Mouse (Mus musculus) midbrain, embryonic 10.5 days (tissue): Measurements from ENCODE around the gene Vmn1r213. TPM values are rescaled to one million over a fixed set of nuclear protein-coding genes. Genes with fewer than 3 reads are reported as not detected.

Experiments
- DNase-seq: peaks from one replicate; pipeline ENCODE4 v3.0.0-alpha.2; 2017; ENCODE audit warnings: low spot score
- H3K27ac ChIP-seq: fragments of 300-500 bp; sonication (generic); replicated peaks from 2 replicates; pipeline ENCODE4 v1.5.1; 2016; ENCODE audit warnings: mild to moderate bottlenecking
- H3K27me3 ChIP-seq: fragments of 300-500 bp; sonication (generic); 2 replicates; pipeline ENCODE4 v1.6.1; 2016; ENCODE audit warnings: low read depth, mild to moderate bottlenecking; ENCODE audit not compliant: poor library complexity, severe bottlenecking
- H3K36me3 ChIP-seq: fragments of 300-500 bp; sonication (generic); 2 replicates; pipeline ENCODE4 v1.6.1; 2016; ENCODE audit warnings: mild to moderate bottlenecking, moderate library complexity
- H3K4me1 ChIP-seq: fragments of 300-500 bp; sonication (generic); 2 replicates; pipeline ENCODE4 v1.6.1; 2016
- H3K4me3 ChIP-seq: fragments of 300-500 bp; sonication (generic); 2 replicates; pipeline ENCODE4 v1.5.1; 2016; ENCODE audit warnings: mild to moderate bottlenecking, moderate library complexity
- H3K9me3 ChIP-seq: fragments of 300-500 bp; sonication (generic); replicated peaks from 2 replicates; pipeline ENCODE4 v1.6.1; 2016; ENCODE audit warnings: mild to moderate bottlenecking
- WGBS: fragments of 180-500 bp; shearing (Covaris S2); methylation state at CpG from one replicate; pipeline ENCODE4 v1.1.7; 2016; 5-methylcytosine and 5-hydroxymethylcytosine counted together
- polyA plus RNA-seq: library from polyadenylated mRNA; unstranded; fragments of >200 nt; fragmentation: Nextera tagmentation; extraction: Ambion mirVana; gene quantifications from 2 replicates; pipeline ENCODE4 v1.2.1, GENCODE M21; 2016

Vmn1r213 gene
- polyA plus RNA-seq, result not detected in 2 replicates

DNA sequence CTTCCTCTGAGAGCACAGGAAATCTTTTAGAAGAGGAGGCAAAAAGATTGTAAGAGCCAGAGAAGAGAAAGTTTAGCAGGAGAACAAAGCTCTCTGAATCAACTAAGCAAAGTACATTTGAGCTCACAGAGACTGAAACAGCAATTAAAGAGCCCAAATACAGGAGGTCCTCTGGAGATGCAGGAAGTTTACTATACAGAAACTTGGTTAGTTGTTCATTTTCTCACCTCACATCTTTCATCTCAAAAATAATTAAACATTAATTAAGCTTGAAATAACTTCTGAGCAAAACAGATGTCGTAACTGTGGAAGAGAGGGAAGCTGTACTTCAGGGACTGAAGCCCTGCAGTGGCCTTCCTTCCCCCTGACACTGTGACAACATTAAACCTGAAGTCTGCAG is at the start of gene Vmn1r213:
TSS of gene Vmn1r213 (plus strand) at position 301 of the 400 bp plus-strand sequence.
- WGBS, result 78% methylated on average over 1 of the region's 1 CpGs
- no peak for DNase-seq
- no peaks in the 10 kb centered on the region for H3K36me3 ChIP-seq
- no peaks in the 10 kb centered on the region for H3K4me1 ChIP-seq
- H3K27ac ChIP-seq, result no peak within 1 kb of the TSS
- H3K27me3 ChIP-seq, result no peaks in the 10 kb centered on the region
- 0 out of 2 replicates have a peak, but pooled peaks cover 5% of the 10 kb centered on the region for H3K9me3 ChIP-seq
- no peak within 1 kb of the TSS for H3K4me3 ChIP-seq

GRCm38 (mm10) chr13:22990214-22990891 is 17.1 kb upstream of the Vmn1r213 start:
- 92% methylated on average over 11 of the region's 11 CpGs for WGBS
- no peaks in the 10 kb centered on the region for H3K4me1 ChIP-seq
- DNase-seq, result no peak
- H3K9me3 ChIP-seq, result peaks cover 4% of the 10 kb centered on the region
- no peaks in the 10 kb centered on the region for H3K36me3 ChIP-seq
- H3K27ac ChIP-seq, result no peak overlapping the region
- H3K27me3 ChIP-seq, result no peaks in the 10 kb centered on the region
- no peak overlapping the region for H3K4me3 ChIP-seq

DNA sequence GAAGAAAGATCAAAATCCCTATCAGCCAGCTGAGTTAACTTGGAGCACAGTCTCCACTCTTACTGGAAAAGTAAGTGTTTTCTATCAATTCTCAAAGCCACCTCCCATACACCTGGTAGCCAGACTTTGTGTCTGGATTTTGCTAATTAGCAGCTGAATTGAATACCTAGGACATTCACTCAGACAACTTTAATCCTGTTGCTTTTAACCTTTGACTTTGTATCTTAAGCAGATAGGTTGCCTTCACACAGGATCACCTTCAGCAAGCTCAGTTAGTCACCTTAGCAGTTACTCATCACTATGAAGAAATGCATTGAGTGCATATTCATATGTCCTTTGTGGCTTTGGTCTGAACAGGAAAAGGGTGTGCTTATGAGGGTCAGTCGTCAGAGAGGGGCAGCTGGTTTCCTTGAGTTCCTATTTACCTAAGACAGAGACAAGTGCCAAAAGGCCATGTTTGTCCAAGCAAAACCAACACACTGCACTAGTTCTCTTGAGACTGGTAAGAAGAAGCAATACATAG is 15.2 kb upstream of the Vmn1r213 start:
- WGBS, result 38% methylated on average over 1 of the region's 1 CpGs
- Histone ChIP-seq H3K4me3 (no peak overlapping the region), H3K4me1 (no peaks in the 10 kb centered on the region), H3K27me3 (no peaks in the 10 kb centered on the region), H3K9me3 (peaks cover 9% of the 10 kb centered on the region; the same call in 1 of the 2 replicates), H3K27ac (no peak overlapping the region), H3K36me3 (no peaks in the 10 kb centered on the region)
- DNase-seq, result no peak

GRCm38 (mm10) chr13:22992721-22993120 is 14.7 kb upstream of the Vmn1r213 start:
- 67% methylated on average over 2 of the region's 2 CpGs for WGBS
- no peak overlapping the region for H3K27ac ChIP-seq
- peaks cover 9% of the 10 kb centered on the region for H3K9me3 ChIP-seq
- no peaks in the 10 kb centered on the region for H3K4me1 ChIP-seq
- H3K36me3 ChIP-seq, result no peaks in the 10 kb centered on the region
- no peak overlapping the region for H3K4me3 ChIP-seq
- no peaks in the 10 kb centered on the region for H3K27me3 ChIP-seq
- no peak for DNase-seq

GRCm38 (mm10) chr13:23018158-23018557 is 10.7 kb downstream of the Vmn1r213 start:
- Histone ChIP-seq H3K4me1 (no peaks in the 10 kb centered on the region), H3K27ac (no peak overlapping the region), H3K9me3 (no peaks in the 10 kb centered on the region), H3K36me3 (no peaks in the 10 kb centered on the region), H3K27me3 (no peaks in the 10 kb centered on the region), H3K4me3 (no peak overlapping the region)
- DNase-seq, result no peak

DNA sequence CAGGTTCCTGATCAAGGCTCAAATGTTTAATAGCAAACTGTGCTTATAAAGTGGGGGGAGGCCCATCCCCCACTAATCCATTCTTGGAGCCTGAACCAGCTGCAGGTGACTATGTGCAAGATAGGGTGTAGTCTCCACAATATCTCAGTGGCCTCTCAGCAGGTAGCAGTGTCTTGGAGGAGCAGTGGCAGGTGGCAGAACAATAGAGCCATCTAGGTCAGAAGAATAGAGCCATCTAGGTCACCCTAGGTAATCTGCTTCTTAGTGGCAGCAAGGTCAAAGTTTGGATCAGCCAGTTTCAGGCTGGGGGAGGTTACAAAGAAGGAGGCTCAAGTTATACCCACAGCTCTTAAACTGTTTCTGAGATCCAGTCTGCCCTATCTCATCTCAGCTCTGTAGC is 17.4 kb downstream of the Vmn1r213 start:
- Histone ChIP-seq H3K4me3 (no peak overlapping the region), H3K9me3 (no peaks in the 10 kb centered on the region), H3K27me3 (no peaks in the 10 kb centered on the region), H3K4me1 (no peaks in the 10 kb centered on the region), H3K36me3 (no peaks in the 10 kb centered on the region), H3K27ac (no peak overlapping the region)
- no peak for DNase-seq

GRCm38 (mm10) chr13:23030118-23030517 is 22.7 kb downstream of the Vmn1r213 start, which contains the start of gene Vmn1r214:
Vmn1r214 (plus strand) TSS chr13:23030418.
- H3K4me3 ChIP-seq, result no peak within 1 kb of the TSS
- no peaks in the 10 kb centered on the region for H3K27me3 ChIP-seq
- H3K36me3 ChIP-seq, result no peaks in the 10 kb centered on the region
- DNase-seq, result no peak
- no peak within 1 kb of the TSS for H3K27ac ChIP-seq
- H3K4me1 ChIP-seq, result no peaks in the 10 kb centered on the region
- WGBS, result 88% methylated on average over 3 of the region's 3 CpGs
- no peaks in the 10 kb centered on the region for H3K9me3 ChIP-seq

DNA sequence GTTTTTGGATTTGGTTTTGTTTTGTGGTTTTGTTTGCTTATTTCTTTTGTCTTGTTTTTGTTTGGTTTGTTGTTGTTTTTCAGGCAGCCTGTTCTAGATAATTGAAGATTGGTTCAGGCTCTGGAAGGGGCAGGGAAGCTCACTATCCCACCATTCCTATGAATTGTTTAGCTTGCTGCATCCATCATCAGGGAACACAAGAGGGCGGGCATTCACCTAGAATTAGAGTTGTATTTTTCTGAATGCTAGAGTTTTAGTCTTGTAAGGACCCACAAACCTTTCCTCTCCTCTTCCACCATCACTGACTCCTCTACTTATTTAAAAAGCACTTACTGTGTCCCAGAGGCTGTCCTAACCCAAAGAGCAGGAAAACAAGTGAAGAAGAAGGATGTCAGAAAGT is 50.3 kb downstream of the Vmn1r213 start:
- H3K27ac ChIP-seq, result no peak overlapping the region
- no peak for DNase-seq
- H3K4me1 ChIP-seq, result no peaks in the 10 kb centered on the region
- no peaks in the 10 kb centered on the region for H3K9me3 ChIP-seq
- no peak overlapping the region for H3K4me3 ChIP-seq
- H3K27me3 ChIP-seq, result no peaks in the 10 kb centered on the region
- 54% methylated on average over 1 of the region's 1 CpGs for WGBS
- no peaks in the 10 kb centered on the region for H3K36me3 ChIP-seq

Other genes with a start within 250 kb of the Vmn1r213 start
- not detected in 2 replicates for gene Vmn1r208, start 230.3 kb upstream of the Vmn1r213 start, polyA plus RNA-seq
- gene Vmn1r209, start 198.0 kb upstream of the Vmn1r213 start, polyA plus RNA-seq, result not detected in 2 replicates
- not detected in 2 replicates for gene Vmn1r210, start 176.3 kb upstream of the Vmn1r213 start, polyA plus RNA-seq
- not detected in 2 replicates for gene Vmn1r211, start 150.1 kb upstream of the Vmn1r213 start, polyA plus RNA-seq
- not detected in 2 replicates for gene Vmn1r212, start 123.5 kb upstream of the Vmn1r213 start, polyA plus RNA-seq
- not detected in 2 replicates for gene Vmn1r214, start 22.8 kb downstream of the Vmn1r213 start, polyA plus RNA-seq
- not detected in 2 replicates for gene Vmn1r215, start 60.4 kb downstream of the Vmn1r213 start, polyA plus RNA-seq
- not detected in 2 replicates for gene Vmn1r217, start 110.6 kb downstream of the Vmn1r213 start, polyA plus RNA-seq
- gene Vmn1r218, start 125.5 kb downstream of the Vmn1r213 start, polyA plus RNA-seq, result not detected in 2 replicates
- 0.02 TPM in 1 of 2 replicates, not detected in the other for gene Vmn1r219, start 151.7 kb downstream of the Vmn1r213 start, polyA plus RNA-seq
- not detected in 2 replicates for gene Vmn1r220, start 180.3 kb downstream of the Vmn1r213 start, polyA plus RNA-seq
- not detected in 2 replicates for gene Vmn1r221, start 206.5 kb downstream of the Vmn1r213 start, polyA plus RNA-seq
- not detected in 2 replicates for gene Vmn1r222, start 228.3 kb downstream of the Vmn1r213 start, polyA plus RNA-seq
- gene Vmn1r223, start 239.5 kb downstream of the Vmn1r213 start, polyA plus RNA-seq, result not detected in 2 replicates